Mouse (Mus musculus): ENCODE measurements around the gene H2-DMb1. TPM values are rescaled to one million over a fixed set of nuclear protein-coding genes. Genes with fewer than 3 reads are reported as not detected.

The H2-DMb1 gene
- polyA plus RNA-seq, 2 experiments, result 2.7 to 4.2 TPM

GRCm38 (mm10) chr17:34133289-34133688 lies 19.6 kb upstream of the H2-DMb1 start:
- no peak for ATAC-seq (ENCODE audit: low FRiP score, low read depth)
- H3K9ac ChIP-seq (ENCODE audit: low read depth, low read length, severe bottlenecking), result no peak overlapping the region
- no peaks in the 10 kb centered on the region; the same call in 1 of the 2 replicates for H3K27me3 ChIP-seq (ENCODE audit: control insufficient read depth, insufficient read depth, low read length)
- H3K27ac ChIP-seq (replicated peaks; ENCODE audit: low read depth, low read length), result no peak overlapping the region
- H3K36me3 ChIP-seq (ENCODE audit: control insufficient read depth, insufficient read depth, low read length), result no peaks in the 10 kb centered on the region
- DNase-seq (ENCODE audit: low spot score), result no peak
- TF ChIP-seq POLR2A (IDR thresholded peaks at IDR 0.05; ENCODE audit: borderline replicate concordance, extremely low read depth, insufficient read depth, insufficient read length), result no peak
- H3K4me3 ChIP-seq (replicated peaks; ENCODE audit: low read length), result no peak overlapping the region
- H3K4me2 ChIP-seq (replicated peaks; ENCODE audit: low read depth, low read length, severe bottlenecking), result no peak overlapping the region
- peaks cover 11% of the 10 kb centered on the region for H3K4me1 ChIP-seq (ENCODE audit: control insufficient read depth, insufficient read depth, low read length)
- WGBS, result 80% methylated on average over 11 of the region's 11 CpGs
- H3K9me3 ChIP-seq (ENCODE audit: control insufficient read depth, low read length), result no peaks in the 10 kb centered on the region

GRCm38 (mm10) chr17:34134451-34134850 lies 18.4 kb upstream of the H2-DMb1 start:
- H3K9me3 ChIP-seq (ENCODE audit: control insufficient read depth, low read length), result no peaks in the 10 kb centered on the region

GRCm38 (mm10) chr17:34135297-34136224 lies 17.3 kb upstream of the H2-DMb1 start:
- Histone ChIP-seq H3K9ac (ENCODE audit: low read depth, low read length, severe bottlenecking) (no peak overlapping the region), H3K4me1 (ENCODE audit: control insufficient read depth, insufficient read depth, low read length) (peaks cover 10% of the 10 kb centered on the region; the same call in 1 of the 2 replicates), H3K4me3 (replicated peaks; ENCODE audit: low read length) (peak overlapping the region; percentile 30), H3K27me3 (ENCODE audit: control insufficient read depth, insufficient read depth, low read length) (peaks cover 2% of the 10 kb centered on the region; the same call in 1 of the 2 replicates), H3K27ac (replicated peaks; ENCODE audit: low read depth, low read length) (no peak overlapping the region), H3K9me3 (ENCODE audit: control insufficient read depth, low read length) (no peaks in the 10 kb centered on the region), H3K36me3 (ENCODE audit: control insufficient read depth, insufficient read depth, low read length) (no peaks in the 10 kb centered on the region), H3K4me2 (replicated peaks; ENCODE audit: low read depth, low read length, severe bottlenecking) (peak overlapping the region; percentile 58)
- WGBS, result 7% methylated on average over 31 of the region's 31 CpGs
- ATAC-seq (ENCODE audit: low FRiP score, low read depth) (peak; percentile 99), DNase-seq (ENCODE audit: low spot score) (peak; percentile 99)
- TF ChIP-seq POLR2A (IDR thresholded peaks at IDR 0.05; ENCODE audit: borderline replicate concordance, extremely low read depth, insufficient read depth, insufficient read length), result no peak

More at GRCm38 (mm10) chr17:34134451-34134850, 18.4 kb upstream of the H2-DMb1 start:
- WGBS, result 84% methylated on average over 3 of the region's 3 CpGs
- no peak for TF ChIP-seq POLR2A (IDR thresholded peaks at IDR 0.05; ENCODE audit: borderline replicate concordance, extremely low read depth, insufficient read depth, insufficient read length)
- no peak overlapping the region for H3K4me2 ChIP-seq (replicated peaks; ENCODE audit: low read depth, low read length, severe bottlenecking)
- no peaks in the 10 kb centered on the region; the same call in 1 of the 2 replicates for H3K27me3 ChIP-seq (ENCODE audit: control insufficient read depth, insufficient read depth, low read length)
- H3K27ac ChIP-seq (replicated peaks; ENCODE audit: low read depth, low read length), result no peak overlapping the region
- ATAC-seq (ENCODE audit: low FRiP score, low read depth) (no peak), DNase-seq (ENCODE audit: low spot score) (no peak)
- no peak overlapping the region for H3K4me3 ChIP-seq (replicated peaks; ENCODE audit: low read length)
- H3K36me3 ChIP-seq (ENCODE audit: control insufficient read depth, insufficient read depth, low read length), result no peaks in the 10 kb centered on the region
- H3K4me1 ChIP-seq (ENCODE audit: control insufficient read depth, insufficient read depth, low read length), result 0 out of 2 replicates have a peak, but pooled peaks cover 5% of the 10 kb centered on the region
- H3K9ac ChIP-seq (ENCODE audit: low read depth, low read length, severe bottlenecking), result no peak overlapping the region

GRCm38 (mm10) chr17:34137601-34138000 lies 15.3 kb upstream of the H2-DMb1 start:
- TF ChIP-seq POLR2A (IDR thresholded peaks at IDR 0.05; ENCODE audit: borderline replicate concordance, extremely low read depth, insufficient read depth, insufficient read length), result no peak
- Histone ChIP-seq H3K27me3 (ENCODE audit: control insufficient read depth, insufficient read depth, low read length) (peaks cover 7% of the 10 kb centered on the region), H3K4me3 (replicated peaks; ENCODE audit: low read length) (no peak overlapping the region), H3K9ac (ENCODE audit: low read depth, low read length, severe bottlenecking) (no peak overlapping the region), H3K9me3 (ENCODE audit: control insufficient read depth, low read length) (no peaks in the 10 kb centered on the region), H3K36me3 (ENCODE audit: control insufficient read depth, insufficient read depth, low read length) (no peaks in the 10 kb centered on the region), H3K4me2 (replicated peaks; ENCODE audit: low read depth, low read length, severe bottlenecking) (no peak overlapping the region), H3K27ac (replicated peaks; ENCODE audit: low read depth, low read length) (no peak overlapping the region), H3K4me1 (ENCODE audit: control insufficient read depth, insufficient read depth, low read length) (peaks cover 10% of the 10 kb centered on the region; the same call in 1 of the 2 replicates)
- DNase-seq (ENCODE audit: low spot score), result no peak
- no peak for ATAC-seq (ENCODE audit: low FRiP score, low read depth)
- WGBS, result 69% methylated on average over 7 of the region's 7 CpGs

- DNase-seq (ENCODE audit: low spot score) (no peak), ATAC-seq (ENCODE audit: low FRiP score, low read depth) (no peak)
- H3K27ac ChIP-seq (replicated peaks; ENCODE audit: low read depth, low read length), result no peak overlapping the region
- H3K4me2 ChIP-seq (replicated peaks; ENCODE audit: low read depth, low read length, severe bottlenecking), result no peak overlapping the region
- H3K36me3 ChIP-seq (ENCODE audit: control insufficient read depth, insufficient read depth, low read length), result no peaks in the 10 kb centered on the region
- H3K27me3 ChIP-seq (ENCODE audit: control insufficient read depth, insufficient read depth, low read length), result peaks cover 7% of the 10 kb centered on the region
- H3K4me3 ChIP-seq (replicated peaks; ENCODE audit: low read length), result no peak overlapping the region
- 74% methylated on average over 7 of the region's 7 CpGs for WGBS
- H3K9ac ChIP-seq (ENCODE audit: low read depth, low read length, severe bottlenecking), result no peak overlapping the region
- H3K4me1 ChIP-seq (ENCODE audit: control insufficient read depth, insufficient read depth, low read length), result peaks cover 12% of the 10 kb centered on the region; the same call in 1 of the 2 replicates
- TF ChIP-seq POLR2A (IDR thresholded peaks at IDR 0.05; ENCODE audit: borderline replicate concordance, extremely low read depth, insufficient read depth, insufficient read length), result no peak
- no peaks in the 10 kb centered on the region for H3K9me3 ChIP-seq (ENCODE audit: control insufficient read depth, low read length)
Observed at GRCm38 (mm10) chr17:34138655-34139054, 14.2 kb upstream of the H2-DMb1 start.

All from limb, embryonic 14.5 days (tissue).